Mouse (Mus musculus): ENCODE measurements around the gene Krt20.

Gene Krt20

DNA sequence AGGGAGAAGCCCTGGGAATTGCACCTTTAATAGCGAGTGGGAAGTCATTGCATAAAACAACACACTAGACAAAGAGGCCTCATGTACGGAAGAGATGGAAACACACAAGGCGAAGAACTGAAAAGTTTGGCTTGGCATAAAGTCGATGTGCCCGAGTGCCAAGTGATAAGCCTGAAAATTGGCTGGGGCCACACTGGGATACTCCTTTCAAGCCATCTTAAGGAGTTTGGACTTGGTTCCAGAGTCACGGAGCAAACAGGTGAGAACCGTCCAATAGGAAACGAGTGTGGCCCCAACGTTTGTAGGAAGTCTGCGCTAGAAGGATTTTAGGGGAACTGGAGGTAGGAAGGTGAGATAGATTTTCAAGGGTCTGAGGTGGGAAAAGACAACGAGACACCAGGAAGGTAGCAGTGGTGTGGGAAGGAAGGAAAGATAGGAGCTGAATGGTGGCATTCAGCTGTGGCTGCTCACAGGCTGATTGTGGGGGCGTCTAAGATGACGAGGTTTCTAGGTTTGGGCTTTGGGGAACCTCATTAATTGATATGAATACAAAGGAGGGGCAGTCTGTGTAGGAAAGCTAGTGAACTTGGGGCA lies 37.9 kb downstream of the Krt20 start:
- no peak for DNase-seq

DNA sequence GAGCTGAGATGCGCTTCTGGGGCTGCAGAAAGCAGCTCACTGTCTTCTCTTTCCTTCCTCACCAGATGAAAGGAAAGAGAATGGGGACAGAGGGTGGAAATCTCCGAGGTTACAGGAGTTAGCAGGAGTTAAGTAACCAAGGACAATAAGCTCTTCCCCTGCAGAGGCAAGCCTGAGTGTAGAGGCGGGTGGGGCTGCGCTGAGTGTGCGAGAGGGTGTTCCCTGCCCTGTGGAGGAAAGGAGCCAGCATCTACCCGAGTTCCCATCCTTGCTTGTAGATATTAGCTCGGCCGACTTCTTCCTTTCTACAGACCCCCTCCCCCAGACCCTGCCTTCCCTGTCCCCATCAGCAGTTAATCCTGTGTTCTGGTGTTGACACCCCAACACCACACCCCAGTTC lies 39.1 kb downstream of the Krt20 start:
- DNase-seq = no peak

DNA sequence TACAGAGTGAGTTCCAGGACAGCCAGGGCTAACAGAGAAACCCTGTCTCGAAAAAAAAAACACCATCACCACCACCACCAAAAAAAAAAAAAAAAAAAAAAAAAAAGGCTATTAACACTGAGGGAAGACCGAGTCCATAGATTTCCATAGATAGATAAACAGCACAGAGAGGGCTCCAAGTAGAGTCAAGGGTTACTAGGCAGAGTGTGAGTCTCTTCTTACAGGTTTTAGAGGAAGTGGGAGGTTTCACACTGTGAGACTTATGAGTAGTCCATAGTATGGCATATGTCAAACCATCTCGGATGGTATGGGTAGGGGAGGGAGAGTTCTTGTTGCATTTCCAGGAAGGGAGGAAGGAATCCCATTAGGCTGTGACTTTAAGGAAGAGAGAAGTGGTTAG lies 39.9 kb downstream of the Krt20 start:
- DNase-seq = no peak

DNA sequence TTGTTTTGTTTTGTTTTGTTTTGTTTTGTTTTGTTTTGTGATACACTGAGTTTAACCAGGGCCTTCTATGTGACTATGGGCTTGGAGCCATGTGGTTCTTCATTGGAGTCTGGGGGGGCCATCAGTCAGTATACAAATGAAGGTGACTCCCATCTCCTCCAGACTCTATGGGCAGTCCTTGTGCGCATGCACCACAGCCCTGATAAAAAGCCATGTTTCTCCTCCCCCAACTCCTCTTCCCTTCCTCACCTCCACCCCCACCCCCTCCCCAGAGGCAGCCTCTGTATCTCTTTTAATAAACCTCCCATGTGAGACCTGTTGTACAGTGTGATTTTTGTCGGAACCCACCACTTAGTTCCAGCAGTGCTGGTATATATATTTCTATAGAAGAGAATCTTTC lies 41.3 kb downstream of the Krt20 start:
- DNase-seq = no peak

DNA sequence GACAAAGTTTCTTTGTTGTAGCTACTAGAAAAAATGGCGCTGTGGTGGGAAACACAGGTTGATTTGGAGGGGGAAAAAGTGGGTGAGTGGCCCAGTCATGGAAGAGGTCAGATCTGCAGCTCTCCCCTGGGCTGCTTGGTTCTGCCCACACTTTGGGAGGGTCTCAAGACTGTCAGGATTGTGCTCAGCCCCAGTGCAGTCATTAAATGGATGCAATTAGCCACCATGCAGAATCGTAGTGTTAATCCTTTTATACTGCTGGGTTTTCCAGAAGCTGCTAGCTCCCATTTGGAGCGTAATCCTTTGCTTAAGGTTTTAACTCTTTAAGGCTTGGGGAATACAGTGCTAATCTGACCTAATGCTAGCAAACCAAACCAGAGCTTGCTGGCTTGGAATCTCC lies 41.9 kb downstream of the Krt20 start:
- DNase-seq = no peak

DNA sequence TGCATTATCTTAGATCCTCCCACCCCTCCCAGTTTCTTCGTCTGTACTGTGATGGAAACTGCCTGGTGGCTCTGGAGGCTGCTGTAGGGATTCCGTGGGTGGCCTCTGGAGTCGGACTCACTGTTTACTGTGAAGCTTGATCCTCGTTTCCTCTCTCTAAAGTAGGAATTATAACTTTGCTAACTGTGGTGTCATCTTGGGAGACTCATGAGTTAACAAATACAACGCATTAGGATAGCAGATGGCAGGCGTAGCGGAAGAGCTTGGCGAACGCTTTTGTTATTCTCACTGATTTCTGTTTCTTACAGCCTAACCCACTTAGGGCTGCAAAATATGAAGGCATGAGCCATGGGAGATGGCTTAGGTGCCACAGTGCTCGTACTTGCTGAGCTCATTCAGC lies 45.5 kb downstream of the Krt20 start:
- no peak for DNase-seq

DNA sequence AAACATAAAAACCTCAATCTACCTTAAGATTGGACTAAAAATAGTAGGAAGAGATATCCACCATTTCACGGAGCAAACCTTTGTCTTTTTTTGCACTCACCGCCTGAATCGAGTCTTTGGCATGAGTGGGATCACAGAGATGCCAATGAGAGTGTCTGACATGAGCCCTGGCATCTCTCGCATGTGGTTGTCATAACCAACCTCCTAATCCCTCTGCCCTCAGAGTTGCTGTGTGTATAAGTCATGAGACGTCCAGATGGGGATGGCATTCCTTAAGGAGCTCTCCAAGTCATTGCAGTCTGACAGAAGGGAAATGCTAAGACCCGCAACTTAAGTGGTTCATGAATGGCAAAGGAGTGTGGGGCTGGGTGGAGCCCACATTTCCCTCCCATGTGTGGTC lies 46.6 kb downstream of the Krt20 start:
- no peak for DNase-seq

DNA sequence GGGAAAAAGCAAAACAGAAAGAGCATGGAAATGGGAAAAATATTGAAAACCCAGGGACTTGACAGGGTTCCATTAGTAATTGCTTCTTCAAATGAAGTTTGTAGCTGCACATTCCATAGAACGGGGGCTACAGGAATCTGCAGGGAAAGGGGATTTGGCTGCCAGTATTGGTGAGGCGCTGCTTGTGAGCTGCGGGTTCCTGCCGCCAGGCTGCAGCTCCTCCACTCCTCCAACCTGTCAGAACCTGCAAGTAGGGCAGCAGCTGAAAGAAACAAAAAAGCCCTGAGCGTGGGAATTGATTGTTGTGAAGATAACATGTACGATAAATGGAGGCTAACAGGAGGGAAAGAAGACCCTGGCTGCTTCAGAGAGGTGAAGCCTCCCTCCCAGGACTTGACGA lies 47.1 kb downstream of the Krt20 start:
- DNase-seq = no peak

DNA sequence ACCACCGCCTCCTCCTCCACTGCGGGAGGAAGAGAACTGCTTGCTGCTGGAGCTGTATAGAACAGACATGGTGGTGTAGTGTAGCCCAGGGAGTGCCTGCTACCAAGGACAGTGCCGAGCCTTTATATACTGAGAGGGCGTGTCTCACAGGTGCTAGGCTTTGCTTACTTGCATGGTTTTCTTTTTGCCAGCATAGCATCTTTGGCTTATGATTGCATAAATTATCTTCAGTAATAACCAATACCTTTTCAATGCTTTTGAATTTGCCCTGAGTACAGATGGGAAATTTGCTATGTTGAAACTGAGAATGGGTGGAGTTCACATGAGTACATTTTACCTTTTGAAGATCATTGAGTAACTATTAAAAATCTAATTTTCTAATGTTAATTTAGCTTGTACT lies 48.7 kb downstream of the Krt20 start, which contains the start of gene Krt10:
Krt10 (minus strand) TSS at position 101 of the 400 bp plus-strand sequence.
- no peak for DNase-seq

DNA sequence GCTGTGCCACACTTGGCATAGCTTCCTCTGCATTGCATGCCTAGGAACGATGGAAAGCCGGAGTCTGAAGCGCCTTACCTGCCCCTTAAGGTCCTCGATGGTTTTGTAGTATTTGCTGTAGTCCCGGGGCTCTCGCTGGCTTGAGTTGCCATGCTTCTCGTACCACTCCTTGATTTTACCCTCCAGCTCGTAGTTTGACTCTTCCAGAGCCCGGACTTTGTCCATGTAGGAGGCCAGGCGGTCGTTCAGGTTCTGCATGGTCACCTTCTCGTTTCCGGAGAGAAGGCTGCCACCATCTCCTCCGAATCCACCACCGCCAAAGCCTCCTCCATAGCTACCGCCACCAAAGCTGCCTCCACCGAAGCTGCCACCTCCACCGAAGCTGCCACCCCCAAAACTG lies 49.3 kb downstream of the Krt20 start:
- DNase-seq = peak; percentile 54

DNA sequence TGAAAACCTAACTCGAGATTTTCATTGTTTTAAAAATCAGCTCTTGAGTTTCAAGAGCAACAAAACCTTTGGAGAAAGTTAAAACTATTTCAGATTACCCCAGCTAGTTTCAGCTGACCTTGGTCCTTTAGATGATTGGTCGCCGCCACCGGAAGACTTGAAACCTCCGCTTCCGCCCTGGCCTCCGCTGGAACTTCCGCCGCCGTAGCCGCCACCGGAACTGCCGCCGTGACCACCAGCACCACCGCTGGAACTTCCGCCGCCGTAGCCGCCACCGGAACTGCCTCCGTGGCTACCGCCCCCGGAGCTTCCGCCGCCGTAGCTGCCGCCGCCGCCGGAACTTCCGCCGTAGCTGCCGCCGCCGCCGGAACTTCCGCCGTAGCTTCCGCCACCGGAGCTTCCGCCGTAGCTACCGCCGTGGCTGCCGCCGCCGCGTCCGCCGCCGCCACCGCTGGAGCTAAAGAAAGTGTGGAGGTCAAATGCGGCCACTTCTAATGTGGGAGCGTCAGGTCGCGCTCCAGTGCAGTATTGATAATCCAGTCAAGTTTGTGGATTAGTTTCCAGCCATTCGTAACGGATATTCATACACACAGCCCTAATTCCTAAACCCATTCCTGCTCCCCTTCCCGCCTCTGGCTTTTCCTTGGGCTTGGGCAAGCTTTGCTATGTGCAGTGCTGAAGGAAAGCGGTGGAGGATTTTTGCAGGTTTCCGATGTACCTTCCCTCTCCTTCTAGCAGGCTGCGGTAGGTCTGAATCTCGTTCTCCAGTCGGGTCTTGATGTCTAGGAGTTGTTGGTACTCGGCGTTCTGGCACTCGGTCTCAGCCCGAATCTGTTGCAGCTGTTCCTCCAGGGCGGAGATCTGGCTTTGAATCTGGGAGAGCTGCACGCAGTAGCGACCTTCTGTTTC lies 51.9 kb downstream of the Krt20 start:
- peak; percentile 94 for DNase-seq

DNA sequence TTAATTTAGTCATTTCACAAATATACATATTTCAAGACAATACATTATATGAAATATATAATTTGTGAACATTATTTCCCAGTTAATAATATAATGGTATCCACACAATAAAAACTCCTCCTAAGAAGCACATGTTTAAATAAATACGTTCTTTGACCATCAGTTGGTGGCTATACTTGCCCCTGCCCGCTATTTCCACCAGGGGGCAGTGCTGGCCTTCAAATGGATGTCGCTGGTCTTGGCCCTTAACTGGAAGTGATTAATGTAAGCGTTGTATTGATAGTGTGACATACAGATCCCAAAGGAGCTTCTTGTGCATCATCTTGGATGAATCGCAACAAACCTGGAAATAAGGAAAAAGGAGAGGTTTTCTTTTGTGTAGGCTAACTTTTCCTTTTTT lies 58.4 kb downstream of the Krt20 start:
- DNase-seq = peak; percentile 78
